Mouse (Mus musculus) CH12.LX (cell line): ENCODE measurements around the gene Ovca2. TPM values are rescaled to one million over a fixed set of nuclear protein-coding genes. Genes with fewer than 3 reads are reported as not detected.

Experiments
- DNase-seq: peaks from one replicate; pipeline ENCODE4 v3.0.0-alpha.2; 2013; ENCODE audit errors: extremely low read depth
- H3K27ac ChIP-seq: 2 replicates; pipeline ENCODE4 v1.5.1; 2012; ENCODE audit warnings: low read depth, mild to moderate bottlenecking, control low read depth, moderate library complexity; ENCODE audit not compliant: insufficient read depth
- H3K27me3 ChIP-seq: replicated peaks from 2 replicates; pipeline ENCODE3; 2012; ENCODE audit warnings: inconsistent platforms
- H3K36me3 ChIP-seq, 2 experiments: replicated peaks in 1 of 2; 2 replicates each; pipeline versions ENCODE3 to v1.6.1; 2012; ENCODE audit warnings: inconsistent platforms in 1 of 2, low read length in 1 of 2, mild to moderate bottlenecking in 1 of 2, mixed read lengths in 1 of 2, moderate library complexity in 1 of 2; ENCODE audit not compliant: control insufficient read depth in 1 of 2, insufficient read depth in 1 of 2
- H3K4me1 ChIP-seq, 2 experiments: 2 replicates each; pipeline ENCODE4 v1.6.1; 2012; ENCODE audit warnings: inconsistent platforms in 1 of 2, moderate library complexity in 1 of 2; ENCODE audit not compliant: insufficient read depth in 2 of 2, control insufficient read depth in 1 of 2
- H3K4me2 ChIP-seq: 2 replicates; pipeline ENCODE4 v1.6.1; 2012; ENCODE audit warnings: low read depth, mild to moderate bottlenecking, control low read depth; ENCODE audit not compliant: poor library complexity, insufficient read depth, severe bottlenecking
- H3K4me3 ChIP-seq, 3 experiments: fragments of 150-350 bp in 1 of 3; sonication (generic) in 1 of 3; replicated peaks in 1 of 3; 2 replicates each; pipeline versions ENCODE3 to v1.5.1; 2011 to 2012; ENCODE audit warnings: low read depth in 2 of 3, low read length in 2 of 3, mild to moderate bottlenecking in 2 of 3, moderate library complexity in 2 of 3, control low read depth in 1 of 3, improper control_type of control experiment in 1 of 3, inconsistent platforms in 1 of 3, mixed read lengths in 1 of 3; ENCODE audit not compliant: poor library complexity in 1 of 3
- H3K79me2 ChIP-seq: replicated peaks from 2 replicates; pipeline ENCODE4 v1.6.1; 2012; ENCODE audit warnings: mild to moderate bottlenecking, moderate library complexity; ENCODE audit not compliant: control insufficient read depth, poor library complexity, insufficient read depth, severe bottlenecking; ENCODE audit errors: extremely low read depth
- H3K9ac ChIP-seq: 2 replicates; pipeline ENCODE4 v1.6.1; 2012; ENCODE audit warnings: low read depth, mild to moderate bottlenecking, control low read depth, moderate library complexity; ENCODE audit not compliant: insufficient read depth
- H3K9me3 ChIP-seq: replicated peaks from 2 replicates; pipeline ENCODE3; 2012; ENCODE audit warnings: low read length, inconsistent platforms, mixed read lengths
- CTCF ChIP-seq, 2 experiments: IDR thresholded peaks in 1 of 2; conservative IDR thresholded peaks in 1 of 2; 2 replicates each; pipeline ENCODE4 v1.5.1; 2011 to 2012; ENCODE audit warnings: low read depth in 2 of 2, low read length in 2 of 2, improper control_type of control experiment in 1 of 2, inconsistent platforms in 1 of 2, mild to moderate bottlenecking in 1 of 2, moderate library complexity in 1 of 2
- KAT2A ChIP-seq: IDR thresholded peaks from 2 replicates; pipeline ENCODE4 v1.6.1; 2012; ENCODE audit warnings: low read length, improper control_type of control experiment, inconsistent platforms; ENCODE audit not compliant: insufficient replicate concordance
- MAZ ChIP-seq: IDR thresholded peaks from 2 replicates; pipeline ENCODE4 v1.6.1; 2012; ENCODE audit warnings: low read depth, mild to moderate bottlenecking, inconsistent platforms, low read length, improper control_type of control experiment, moderate library complexity
- MYC ChIP-seq: IDR thresholded peaks from 2 replicates; pipeline ENCODE4 v1.6.1; 2011; ENCODE audit warnings: low read depth, mild to moderate bottlenecking, improper control_type of control experiment, low read length
- NELFE ChIP-seq: IDR thresholded peaks from 2 replicates; pipeline ENCODE4 v1.6.1; 2011; ENCODE audit warnings: low read depth, low read length, improper control_type of control experiment
- POLR2AphosphoS2 ChIP-seq: IDR thresholded peaks from 2 replicates; pipeline ENCODE4 v1.6.1; 2011; ENCODE audit warnings: low read depth, low read length, improper control_type of control experiment
- RAD21 ChIP-seq: IDR thresholded peaks from 2 replicates; pipeline ENCODE4 v1.6.1; 2011; ENCODE audit warnings: low read depth, mild to moderate bottlenecking, low read length, improper control_type of control experiment, moderate library complexity
- SMC3 ChIP-seq: IDR thresholded peaks from 2 replicates; pipeline ENCODE4 v1.6.1; 2011; ENCODE audit warnings: low read depth, low read length, improper control_type of control experiment
- TCF12 ChIP-seq: IDR thresholded peaks from 2 replicates; pipeline ENCODE4 v1.6.1; 2014; ENCODE audit warnings: low read depth, mild to moderate bottlenecking, inconsistent platforms, low read length, improper control_type of control experiment
- dilution Hi-C: fragments of 300-500 bp; cut with MboI; formaldehyde crosslinking; loops from 2 replicates; pipeline ENCODE4 v1.14.3; 2020; ENCODE audit warnings: low sequenced_read_pairs; ENCODE audit not compliant: extremely low pct_unique_long_range_greater_than_20kb, extremely low pct_ligation_motif_present
- in situ Hi-C: fragments of 300-500 bp; cut with MboI; formaldehyde crosslinking; loops from 3 replicates; pipeline ENCODE4 v1.14.3; 2019; ENCODE audit warnings: low sequenced_read_pairs, low pct_ligation_motif_present, low pct_unique_long_range_greater_than_20kb, mixed read lengths
- polyA plus RNA-seq: library from polyadenylated mRNA; unstranded; fragments of >175 nt; gene quantifications from 2 replicates; pipeline ENCODE4 v1.2.1, GENCODE M21; 2012; ENCODE audit warnings: low read depth; ENCODE audit not compliant: insufficient read length
- total RNA-seq, 2 experiments: library from RNA; depleted of rRNA; stranded (reverse); fragments of 300-350 nt in 1 of 2; fragments of >200 nt in 1 of 2; gene quantifications; 2 replicates each; pipeline ENCODE4 v1.2.3; 2012 to 2014

Ovca2 gene
- total and polyA plus RNA-seq, 3 experiments, result 20.7 to 86.9 (median 32.1) TPM

DNA sequence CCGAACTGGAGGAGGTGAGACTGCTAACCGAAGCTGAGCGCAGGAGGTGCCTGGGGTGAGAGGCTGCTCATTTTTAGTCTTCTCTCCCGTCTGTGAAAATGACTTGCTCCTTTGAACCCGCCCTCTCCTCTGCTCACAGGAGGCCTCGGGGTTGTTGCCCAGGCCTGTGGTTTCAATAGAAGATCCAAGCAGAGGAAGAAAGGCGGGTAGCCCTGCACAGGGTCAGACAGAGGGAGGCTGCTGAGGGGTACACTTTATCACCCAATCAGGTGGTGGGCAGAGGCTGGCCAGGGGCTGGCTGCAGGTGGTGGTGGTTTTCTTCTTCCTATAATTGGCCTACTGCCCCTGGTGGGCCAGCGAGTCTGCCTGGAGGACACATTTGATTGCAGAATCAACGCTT is 25.8 kb upstream of the Ovca2 start:
- Histone ChIP-seq H3K4me3 (no peak overlapping the region), H3K27me3 (peaks cover 29% of the 10 kb centered on the region), H3K9me3 (peaks cover under 1% of the 10 kb centered on the region), H3K36me3 (no peaks in the 10 kb centered on the region), H3K4me1 (peaks cover 11 to 24% of the 10 kb centered on the region in 2 experiments), H3K4me2 (no peak overlapping the region), H3K27ac (no peak overlapping the region), H3K79me2 (no peaks in the 10 kb centered on the region), H3K9ac (no peak overlapping the region)
- in situ Hi-C loops, result no loop called here
- DNase-seq, result no peak
- dilution Hi-C loops, result no loop called here
- TF ChIP-seq CTCF (conservative IDR thresholded peaks at IDR 0.05 in 1 of 2, IDR thresholded peaks at IDR 0.05 in 1 of 2; ENCODE audit: low read depth in 2 of 2, low read length in 2 of 2), result no peak
- TF ChIP-seq RAD21, result no peak
- TF ChIP-seq SMC3, result no peak
- no peak for TF ChIP-seq NELFE
- TF ChIP-seq POLR2AphosphoS2, result no peak
- no peak for TF ChIP-seq KAT2A

DNA sequence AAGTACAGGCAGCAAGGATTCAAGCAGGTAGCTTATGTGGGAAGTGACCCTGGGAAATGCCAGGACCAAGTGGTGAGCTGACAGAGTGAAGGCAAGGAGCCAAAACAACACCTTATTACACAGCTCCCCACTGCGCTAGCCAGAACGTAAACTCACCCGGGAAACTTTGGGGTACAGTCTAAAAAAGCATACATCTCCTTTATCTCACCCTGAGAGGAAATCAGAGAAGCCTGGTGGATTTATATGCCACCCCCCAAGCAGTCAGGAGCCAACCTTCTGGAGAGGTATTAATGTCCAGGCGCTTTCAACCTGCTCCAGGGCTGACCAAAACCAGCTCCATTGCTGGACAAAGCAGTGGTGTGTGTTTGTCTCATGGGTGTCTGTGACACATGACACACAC is 25.3 kb upstream of the Ovca2 start:
- H3K9me3 ChIP-seq, result peaks cover 2% of the 10 kb centered on the region
- H3K27me3 ChIP-seq, result peaks cover 31% of the 10 kb centered on the region
- in situ Hi-C loops, result no loop called here

GRCm38 (mm10) chr11:75201721-75202120 is 23.1 kb upstream of the Ovca2 start:
- peaks cover 2% of the 10 kb centered on the region for H3K9me3 ChIP-seq
- H3K27ac ChIP-seq, result no peak overlapping the region
- peaks cover 13 to 26% of the 10 kb centered on the region in 2 experiments for H3K4me1 ChIP-seq
- in situ Hi-C loops, result no loop called here
- DNase-seq, result no peak
- no peaks in the 10 kb centered on the region for H3K79me2 ChIP-seq
- no peaks in the 10 kb centered on the region for H3K36me3 ChIP-seq
- TF ChIP-seq SMC3, result no peak
- TF ChIP-seq POLR2AphosphoS2, result no peak
- TF ChIP-seq, all 38 proteins: peak for 0
- H3K4me2 ChIP-seq, result no peak overlapping the region
- H3K27me3 ChIP-seq, result peaks cover 44% of the 10 kb centered on the region
- H3K4me3 ChIP-seq, result no peak overlapping the region
- H3K9ac ChIP-seq, result no peak overlapping the region
- dilution Hi-C loops, result no loop called here

More for the DNA sequence above, 25.3 kb upstream of the Ovca2 start:
- Histone ChIP-seq H3K4me2 (no peak overlapping the region), H3K36me3 (no peaks in the 10 kb centered on the region), H3K4me3 (no peak overlapping the region), H3K79me2 (no peaks in the 10 kb centered on the region), H3K9ac (no peak overlapping the region), H3K27ac (no peak overlapping the region), H3K4me1 (peaks cover 12 to 20% of the 10 kb centered on the region in 2 experiments)
- TF ChIP-seq MYC (no peak), MAZ (no peak), TCF12 (no peak)
- dilution Hi-C loops, result no loop called here
- DNase-seq, result no peak
